Mouse (Mus musculus) activated CD4-positive, CD25-positive, alpha-beta regulatory T cell (primary cell): ENCODE measurements around the gene Nfrkb. TPM values are rescaled to one million over a fixed set of nuclear protein-coding genes. Genes with fewer than 3 reads are reported as not detected.

ENCODE experiments used
- polyA plus RNA-seq, 2 experiments: library from polyadenylated mRNA; unstranded; fragments of 100-300 nt; shearing (Covaris generic); gene quantifications; one replicate each; pipeline ENCODE4 v1.2.1; 2017

The Nfrkb gene
- polyA plus RNA-seq = 10 to 100 TPM; 33.9 to 39.6 TPM

DNA sequence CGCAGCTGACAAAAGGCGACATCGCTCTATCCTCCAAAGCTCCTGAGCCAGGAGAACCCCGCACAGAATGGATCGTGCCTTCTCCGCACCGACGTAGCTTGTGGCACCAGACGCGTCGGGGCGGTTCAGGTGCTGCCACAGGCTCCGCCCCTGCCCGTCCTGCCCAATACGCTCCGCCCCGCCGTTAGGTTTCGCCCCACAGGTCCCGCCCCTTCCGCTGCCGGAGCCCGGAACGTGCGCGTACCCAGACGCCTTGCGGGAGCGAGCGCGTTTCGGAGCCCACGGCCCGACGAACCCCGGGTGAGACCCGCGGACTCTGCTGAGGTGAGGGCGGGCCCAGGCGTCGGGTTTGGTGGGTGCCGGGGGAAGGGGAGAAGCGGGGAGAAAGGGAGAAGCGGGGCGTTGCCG lies at the start of gene Nfrkb:
Gene Nfrkb, plus strand, starts transcription at position 246 of the 408 bp plus-strand sequence.

DNA sequence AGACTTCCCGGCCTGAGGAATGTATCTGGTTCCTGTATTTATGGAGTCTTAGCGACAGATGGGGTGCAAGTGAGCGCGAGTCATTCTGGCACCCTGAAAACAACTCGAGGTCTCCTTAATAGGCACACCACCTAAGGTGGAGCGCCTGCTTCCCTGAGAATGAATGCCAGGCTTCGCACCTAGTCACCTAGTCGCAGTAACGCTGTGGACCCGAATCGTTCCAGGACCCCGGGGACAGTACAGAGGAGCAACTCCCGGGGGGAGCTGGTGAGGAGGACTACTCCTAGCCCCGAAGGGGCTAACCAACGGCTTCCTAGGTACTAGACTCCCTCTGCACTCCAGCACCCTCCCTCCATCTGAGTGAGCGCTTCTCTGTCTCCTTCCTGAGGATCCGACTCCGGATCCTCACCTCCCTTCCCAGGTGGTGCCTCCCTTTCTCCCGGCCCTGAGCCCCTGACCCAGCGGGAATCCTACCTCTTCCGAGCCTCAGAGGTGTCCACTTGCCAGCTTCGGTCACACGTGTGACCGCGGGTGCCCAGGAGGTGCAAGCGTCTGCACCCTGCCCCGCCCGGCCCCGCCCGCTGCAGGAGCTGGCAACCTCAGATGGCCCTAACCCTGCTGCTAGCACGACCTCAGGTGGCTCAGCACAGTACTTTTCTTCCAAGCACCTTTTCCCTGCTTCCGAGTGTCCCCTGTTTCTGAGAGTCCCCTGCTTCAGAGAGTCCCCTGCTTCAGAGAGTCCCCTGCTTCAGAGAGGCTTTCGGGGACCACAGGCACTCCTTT lies 77.9 kb downstream of the Nfrkb start, which contains the start of gene Tmem45b:
Gene Tmem45b, minus strand, starts transcription at position 771 of the 783 bp plus-strand sequence.

Other genes starting within 250 kb of the Nfrkb start
- gene Aplp2, start 174.4 kb upstream of the Nfrkb start, polyA plus RNA-seq = 100 to 1,000 TPM in 1 of 2 experiments, 10 to 100 TPM in 1; 70.1 to 191 TPM
- 1 to 10 TPM; 7.5 to 8.6 TPM for gene Prdm10, start 105.7 kb upstream of the Nfrkb start, polyA plus RNA-seq
- gene Tmem45b, start 78.3 kb downstream of the Nfrkb start, polyA plus RNA-seq = not detected